Mouse (Mus musculus): ENCODE measurements at regions not wholly inside any gene's neighbourhood (a gene's known extent, or its start where the extent isn't known, plus 50 kb on each side); places are given as distances from the start of the nearest gene placed in this dataset.

DNA sequence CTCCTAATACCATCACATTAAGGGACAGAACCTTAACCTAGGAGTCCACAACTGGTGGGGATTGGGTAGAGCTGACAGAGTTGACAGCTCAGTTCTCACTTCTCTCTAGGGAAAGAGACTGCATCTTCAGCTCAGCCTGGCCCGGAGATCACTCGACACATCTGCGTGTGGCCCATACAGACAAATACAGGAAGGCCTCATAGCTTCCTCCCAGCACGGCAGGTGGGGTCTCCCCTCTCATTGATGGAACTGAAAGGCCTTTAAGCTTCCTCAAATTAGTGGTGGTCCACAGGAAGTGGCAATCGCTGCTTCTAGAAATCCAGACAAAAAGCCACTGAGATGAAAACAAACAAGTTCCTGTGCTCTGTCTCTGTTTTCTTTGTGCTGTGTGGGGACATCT is 83.4 kb upstream of the Cxcr4 start:
- no peak for DNase-seq (ENCODE audit: low spot score)

DNA sequence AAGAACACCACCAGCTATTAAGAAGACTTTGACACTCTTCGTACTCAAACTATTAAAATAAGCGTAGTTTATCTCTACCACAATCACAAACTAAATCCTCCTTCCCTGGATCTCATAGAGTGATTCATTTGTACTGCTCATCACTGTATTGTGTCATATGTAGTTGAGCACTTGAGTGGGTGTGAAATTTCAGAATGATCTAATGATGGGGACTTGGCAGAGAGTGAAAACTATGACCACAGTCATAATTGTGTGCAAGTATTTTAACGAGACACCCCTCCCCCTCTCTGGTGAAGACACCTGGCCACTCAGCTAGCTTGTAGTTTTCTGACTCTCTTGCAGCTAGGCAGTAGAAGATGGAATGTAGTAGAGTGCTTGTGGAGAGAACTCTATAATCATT is 80.2 kb upstream of the Cxcr4 start:
- no peak for DNase-seq (ENCODE audit: low spot score)

DNA sequence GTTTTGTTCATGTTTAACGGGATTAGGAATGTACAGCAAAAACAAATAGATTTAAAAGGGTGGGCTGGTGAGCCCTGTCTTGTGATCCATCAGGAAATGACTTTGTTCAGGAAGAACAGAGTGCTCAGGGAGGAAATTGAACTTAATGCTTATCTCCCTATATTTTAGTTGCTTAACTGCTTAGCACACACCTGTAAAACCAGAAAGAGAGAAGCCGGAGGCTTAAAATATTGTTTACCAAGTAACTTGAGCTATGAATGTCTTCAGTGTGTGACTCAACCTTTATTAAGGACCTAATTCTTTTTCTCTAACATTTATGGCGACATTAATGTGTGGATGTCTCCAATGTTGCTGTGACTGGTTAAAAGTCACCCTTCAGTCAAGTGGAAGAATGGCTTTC is 79.4 kb upstream of the Cxcr4 start:
- no peak for DNase-seq (ENCODE audit: low spot score)

DNA sequence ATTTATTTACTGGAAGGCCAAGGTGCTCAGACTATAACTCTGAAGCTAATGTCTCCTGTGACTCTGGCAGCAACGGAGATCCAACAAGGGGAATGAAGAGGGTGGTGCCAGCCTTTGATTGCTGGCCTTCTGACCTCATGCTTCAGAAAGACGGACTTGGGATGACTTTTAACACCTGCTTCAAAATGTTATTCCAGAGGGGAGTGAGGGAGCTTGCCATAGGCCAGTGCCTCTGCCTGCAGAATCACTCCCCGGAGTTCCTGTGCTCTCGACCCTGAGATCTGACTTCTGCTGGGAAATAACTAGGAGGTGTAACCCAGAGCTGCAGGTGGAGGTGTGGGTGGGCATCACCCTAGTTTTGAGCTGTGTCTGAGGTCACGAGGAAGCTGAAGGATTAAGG is 78.9 kb upstream of the Cxcr4 start:
- no peak for DNase-seq (ENCODE audit: low spot score)

DNA sequence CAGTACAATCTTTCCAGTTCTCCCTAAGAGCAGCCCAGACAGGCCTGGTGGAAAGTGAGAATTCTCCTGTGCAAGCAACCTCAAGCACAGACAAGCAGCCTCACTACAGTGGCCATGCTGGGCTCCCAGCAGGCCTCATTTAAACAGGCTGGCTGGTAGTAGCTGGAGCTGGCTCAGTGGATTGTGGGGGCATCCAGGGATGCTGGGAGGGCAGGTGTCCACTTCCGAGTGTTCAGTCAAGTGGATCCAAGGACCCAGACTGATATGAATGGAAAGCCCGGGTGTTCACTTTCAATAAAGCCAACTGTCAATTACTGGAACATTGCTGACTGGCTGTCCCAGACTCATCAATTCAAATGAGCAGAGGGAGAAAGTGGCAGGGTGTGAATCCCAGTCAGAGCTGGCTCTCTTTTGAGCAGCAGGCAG is 77.2 kb upstream of the Cxcr4 start:
- DNase-seq (ENCODE audit: low spot score) = no peak

DNA sequence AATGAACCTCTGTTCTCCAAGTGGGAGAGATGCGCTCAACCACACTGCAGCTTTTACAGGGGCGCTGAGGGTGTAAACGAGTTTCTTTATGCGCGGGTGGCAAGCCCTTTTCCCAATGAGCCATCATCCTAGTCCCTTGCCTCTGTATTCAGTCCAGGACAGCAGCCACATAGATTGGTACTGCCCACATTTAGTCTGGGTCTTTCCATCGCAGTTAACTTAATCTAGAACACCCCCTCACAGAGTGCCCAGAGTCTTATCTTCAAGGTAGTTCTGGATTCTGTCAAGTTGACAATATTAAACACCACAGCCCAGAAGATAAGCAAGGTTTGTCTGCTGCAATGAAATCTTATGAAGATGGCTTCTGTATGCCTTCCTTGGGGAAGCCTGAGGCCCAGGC is 76.6 kb upstream of the Cxcr4 start:
- no peak for DNase-seq (ENCODE audit: low spot score)

DNA sequence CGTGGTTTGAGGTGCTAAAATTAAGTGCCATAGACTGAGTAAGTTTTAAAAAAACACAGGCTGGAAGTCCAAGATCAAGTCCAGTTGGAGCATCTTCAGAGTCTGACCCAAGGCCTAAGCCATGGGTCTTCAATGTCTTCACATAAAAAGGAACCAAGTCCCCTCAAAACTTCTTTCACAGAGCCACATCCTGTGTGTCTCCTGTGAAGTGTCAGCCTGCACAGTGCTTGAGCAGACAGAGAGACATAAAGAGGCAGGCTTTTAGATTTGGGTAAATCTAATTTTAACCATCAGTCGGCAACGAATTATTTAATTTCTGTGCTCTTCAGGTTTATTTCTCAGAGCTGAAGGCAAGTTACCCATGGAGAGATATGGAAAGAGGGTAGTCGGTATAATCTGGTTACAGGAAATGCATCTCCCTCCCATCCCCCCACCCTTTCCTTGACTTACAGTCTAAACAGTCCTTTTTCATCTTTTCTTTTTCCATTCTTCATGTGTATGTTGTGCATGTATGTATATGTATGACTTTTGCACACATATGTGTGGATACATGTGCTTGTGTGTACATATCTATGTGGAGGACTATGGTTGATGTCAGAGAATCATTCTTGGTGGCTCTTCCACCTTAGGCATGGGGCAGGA is 75.1 kb upstream of the Cxcr4 start:
- DNase-seq (ENCODE audit: low spot score) = no peak

DNA sequence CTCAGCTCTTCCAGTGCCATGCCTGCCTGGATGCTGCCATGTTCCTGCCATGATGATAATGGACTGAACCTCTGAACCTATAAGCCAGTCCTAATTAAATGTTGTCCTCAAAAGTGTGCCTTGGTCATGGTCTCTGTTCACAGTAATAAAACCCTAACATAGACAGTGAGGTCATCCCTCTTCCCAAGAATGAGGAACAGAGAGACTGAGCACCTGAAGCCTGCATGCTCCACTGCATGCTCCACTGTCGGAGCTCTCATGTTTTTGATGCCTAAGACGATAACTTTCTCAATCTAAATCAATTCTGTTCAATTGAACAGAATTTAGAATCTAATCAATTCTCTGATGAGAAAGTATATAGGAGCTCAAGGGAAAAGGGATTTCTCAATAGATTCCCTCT is 71.1 kb upstream of the Cxcr4 start:
- DNase-seq (ENCODE audit: low spot score) = no peak

DNA sequence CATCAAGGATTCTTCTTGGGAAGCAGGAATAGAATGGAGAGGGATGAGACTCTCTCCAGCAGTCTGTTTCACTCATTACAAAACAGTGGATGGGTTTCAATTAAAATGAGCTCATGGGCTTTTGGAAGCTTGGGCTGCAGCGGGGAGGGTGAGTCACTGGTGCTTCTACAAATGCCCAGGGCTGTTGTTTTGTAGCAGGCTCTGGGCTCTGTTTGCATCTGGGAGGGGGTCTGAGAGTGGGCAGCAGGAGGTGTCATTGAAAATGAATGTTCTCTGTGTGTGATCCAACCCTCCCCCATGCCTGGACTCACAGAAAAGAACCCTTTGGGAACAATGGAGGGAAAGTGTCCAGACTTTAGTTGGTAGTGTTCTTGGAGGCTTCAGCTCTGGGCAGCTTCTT is 67.8 kb upstream of the Cxcr4 start:
- DNase-seq (ENCODE audit: low spot score) = no peak

DNA sequence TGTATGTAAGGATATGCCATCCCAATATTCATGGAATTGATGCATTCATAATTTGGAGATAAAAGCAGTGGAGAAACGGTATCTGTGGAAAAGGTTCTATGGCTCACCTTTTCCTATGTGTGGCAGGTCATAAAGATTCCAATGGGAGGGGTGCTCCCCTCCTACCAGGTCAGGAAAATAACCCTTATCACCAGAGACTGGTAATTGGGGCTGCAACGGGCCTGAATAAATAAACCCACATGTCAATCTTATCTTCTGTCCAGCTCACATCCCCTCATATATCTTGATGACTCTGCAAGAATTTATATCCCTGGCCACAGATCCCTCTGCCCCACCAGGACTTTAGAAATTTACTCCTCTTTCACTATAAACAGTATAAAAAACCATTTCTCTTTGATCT is 66.7 kb upstream of the Cxcr4 start:
- no peak for DNase-seq (ENCODE audit: low spot score)

DNA sequence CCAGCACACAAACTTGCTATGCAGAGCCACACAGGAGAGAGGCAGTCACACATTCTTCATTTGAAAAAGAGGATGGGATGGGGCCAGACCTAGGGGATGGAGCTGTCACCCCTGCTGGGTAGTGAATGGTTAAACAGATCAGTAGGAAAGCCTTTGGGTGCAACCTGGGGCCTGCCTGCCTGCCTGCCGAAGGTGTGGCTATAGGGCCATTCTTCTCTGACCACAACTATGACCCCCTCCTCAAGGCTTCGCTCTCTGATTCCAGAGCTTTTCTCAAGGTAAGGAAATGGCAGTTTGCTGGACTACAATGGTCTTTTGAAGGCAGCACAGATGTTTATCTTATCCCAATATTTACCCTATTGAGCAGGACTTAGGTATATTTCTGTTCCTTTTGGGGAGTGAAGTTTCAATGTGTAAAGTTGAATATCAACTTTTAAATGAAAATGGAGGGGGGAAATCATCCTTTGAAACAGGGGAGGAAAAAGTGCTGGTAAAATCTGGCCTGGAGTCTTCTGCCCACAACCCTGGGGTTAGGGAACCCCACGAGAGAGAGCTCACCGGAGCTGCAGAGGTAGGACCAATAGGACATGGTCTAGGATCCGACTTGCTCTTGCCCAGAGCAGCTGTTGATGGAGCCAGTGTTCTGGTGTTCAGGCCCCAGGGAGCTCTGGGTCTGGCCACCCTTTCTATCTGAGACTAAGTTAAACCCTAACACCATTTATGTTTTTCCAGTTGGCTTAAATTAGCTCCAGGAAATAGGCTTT is 62.2 kb upstream of the Cxcr4 start:
- DNase-seq (ENCODE audit: low spot score) = no peak

DNA sequence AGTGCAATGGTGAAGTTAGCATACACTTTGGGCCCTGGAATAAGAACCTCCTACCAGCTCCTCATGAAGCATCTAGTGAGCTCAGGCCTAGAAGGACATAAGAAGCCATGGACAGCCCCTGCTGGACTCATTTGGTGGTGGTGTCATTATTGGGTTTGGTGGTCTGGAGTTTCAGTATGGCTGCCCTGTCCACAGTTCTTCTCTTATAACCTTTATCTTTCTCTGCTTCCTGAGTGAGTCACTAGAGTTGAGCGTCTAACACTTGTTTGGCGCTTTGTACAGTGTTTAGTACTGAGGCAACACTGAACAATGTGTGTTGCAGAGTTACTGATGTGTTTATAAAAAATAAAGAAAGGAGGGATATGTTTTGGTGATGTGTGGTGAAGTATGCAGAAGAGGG is 58.5 kb upstream of the Cxcr4 start:
- DNase-seq (ENCODE audit: low spot score) = no peak

DNA sequence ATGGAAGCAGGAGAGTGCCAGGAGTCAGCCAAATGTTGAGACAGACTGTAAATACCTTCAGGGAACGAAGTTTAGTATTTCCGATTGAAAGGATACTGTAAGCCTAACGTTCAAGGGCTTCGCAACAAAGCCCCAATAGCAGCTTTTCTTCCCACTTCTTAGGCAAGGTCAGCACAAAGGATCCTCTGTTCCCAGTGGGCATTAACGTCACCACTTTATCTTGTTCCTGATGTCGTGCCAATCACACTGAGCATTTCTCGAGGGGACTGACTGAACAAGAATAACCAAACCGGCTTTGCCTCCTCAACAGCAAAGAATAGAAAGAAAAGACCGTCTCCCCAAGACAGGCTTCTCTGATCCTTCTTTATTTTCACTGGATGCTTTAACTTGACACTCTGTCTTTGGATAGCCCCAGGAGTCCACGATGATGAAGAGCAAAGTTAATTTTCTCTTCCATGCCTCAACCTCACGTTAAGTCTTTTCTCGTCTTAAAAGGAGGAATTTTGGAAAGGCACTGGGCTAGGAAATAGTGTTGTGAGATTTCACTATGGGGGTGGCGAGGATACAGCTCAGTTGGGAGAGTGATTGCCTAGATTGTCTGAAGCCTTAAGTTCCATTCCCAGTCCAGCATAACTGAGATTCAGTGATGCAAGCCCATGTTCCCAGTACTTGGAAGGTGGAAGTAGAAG is 57.5 kb upstream of the Cxcr4 start:
- no peak for DNase-seq (ENCODE audit: low spot score)

DNA sequence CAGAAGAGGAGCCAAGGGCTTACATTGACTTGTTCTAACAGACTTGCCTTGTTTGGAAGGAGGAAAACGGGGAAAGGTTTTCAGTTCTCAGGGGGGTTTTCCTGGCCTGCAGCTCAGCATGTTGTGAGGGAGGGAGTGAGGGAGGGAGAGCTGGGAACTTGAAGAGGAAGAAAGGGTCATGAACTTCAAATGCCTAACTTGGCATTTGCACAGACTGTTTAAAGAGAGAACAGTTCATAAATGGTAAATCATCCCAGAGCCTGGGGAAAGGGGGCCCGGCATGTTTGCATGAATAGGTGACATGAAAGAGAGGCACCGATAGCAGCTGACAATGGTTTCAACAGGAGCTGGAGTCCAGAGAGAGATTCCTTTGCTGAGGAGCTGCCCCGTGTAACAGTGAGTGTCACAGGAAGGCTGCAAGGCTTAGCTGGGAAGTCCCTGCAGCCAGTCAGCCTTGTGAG is 51.3 kb upstream of the Cxcr4 start:
- no peak for DNase-seq (ENCODE audit: low spot score)

DNA sequence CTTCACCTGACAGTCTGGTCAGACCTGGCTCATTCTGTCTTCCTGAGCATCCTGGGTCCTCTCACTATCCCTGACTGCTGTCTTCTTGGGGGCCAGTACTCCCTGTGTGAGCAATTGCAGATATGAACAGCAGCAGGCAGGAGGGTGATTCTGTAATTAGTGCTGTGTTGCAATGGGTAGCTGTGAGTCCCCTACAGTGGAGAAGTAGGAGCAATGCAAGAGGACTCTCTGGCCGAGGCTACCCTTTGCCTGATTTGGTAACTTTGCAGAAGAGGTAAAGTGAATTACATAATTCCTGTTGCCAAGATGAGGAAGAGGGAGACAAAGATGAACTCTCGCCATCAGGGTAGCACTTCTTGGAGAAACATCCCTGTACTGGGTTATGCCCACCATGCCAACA is 50.1 kb upstream of the Cxcr4 start:
- DNase-seq (ENCODE audit: low spot score) = no peak
